Mouse (Mus musculus): ENCODE measurements around the gene Eif4e3.

Eif4e3 gene

DNA sequence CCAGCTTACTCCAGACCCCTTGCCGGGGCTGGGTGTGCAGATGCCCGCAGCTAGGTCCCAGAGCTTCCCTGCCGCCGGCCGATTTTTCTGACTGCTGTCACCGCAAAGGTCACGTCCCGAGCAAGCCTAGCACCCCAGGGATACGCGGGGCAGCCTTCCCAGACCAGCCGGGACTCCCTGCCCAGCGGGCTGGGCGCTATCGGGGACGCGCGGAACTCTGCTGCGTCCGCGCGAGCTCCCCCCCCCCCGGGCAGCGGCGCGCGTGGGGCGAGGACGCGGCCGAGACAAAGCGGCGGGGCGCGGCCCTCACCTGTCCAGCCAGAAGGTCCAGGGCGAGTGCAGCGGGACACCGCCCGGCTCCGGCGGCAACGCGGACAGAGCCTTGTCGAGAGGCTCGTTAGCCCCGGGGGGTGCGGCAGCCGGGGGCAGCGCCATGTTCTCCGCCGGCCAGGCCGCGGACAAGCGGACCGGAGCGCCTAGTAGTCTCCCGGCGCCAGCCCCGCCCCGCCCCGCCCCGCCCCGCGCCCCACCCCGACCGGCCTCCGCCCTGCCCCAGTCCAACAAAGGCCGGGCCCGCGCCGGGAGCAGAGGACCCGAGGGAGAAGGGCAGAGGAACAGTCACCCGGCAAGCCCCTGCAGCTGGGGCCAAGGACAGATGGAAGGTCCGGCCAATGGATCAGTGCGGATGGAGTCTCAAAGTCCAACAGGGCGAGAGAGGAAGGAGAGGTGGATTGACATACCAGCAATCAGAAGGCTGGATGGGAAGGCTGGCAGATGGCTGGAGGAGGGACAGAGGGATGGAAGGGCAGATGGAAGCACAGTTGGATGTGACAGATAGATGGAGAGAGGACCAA, at the start of gene Eif4e3, which contains the start of gene Gm20696:
TSS of gene Eif4e3 (minus strand) at position 454 of the 854 bp plus-strand sequence.
TSS of gene Gm20696 (minus strand) at position 480 of the 854 bp plus-strand sequence.
- DNase-seq (ENCODE audit: low read depth): no peak

DNA sequence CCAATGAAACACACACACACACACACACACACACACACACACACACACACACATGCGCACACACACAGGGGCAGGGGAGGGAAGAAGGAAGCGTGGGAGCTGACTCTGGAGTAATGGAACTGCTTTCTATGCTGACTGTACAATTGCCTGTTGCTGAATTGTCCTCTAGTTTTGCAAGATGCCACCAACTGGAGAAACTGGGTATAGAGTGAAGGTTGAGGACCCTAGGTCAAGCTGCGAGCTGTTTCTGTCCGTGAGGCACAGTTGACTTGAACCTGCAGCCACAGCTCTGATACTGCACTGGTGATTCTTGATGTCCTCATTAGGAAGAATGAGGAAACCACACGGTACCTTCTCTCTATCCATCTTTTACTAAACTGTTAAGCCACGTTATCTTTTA, 49.3 kb upstream of the Eif4e3 start:
- DNase-seq (ENCODE audit: low read depth): no peak

DNA sequence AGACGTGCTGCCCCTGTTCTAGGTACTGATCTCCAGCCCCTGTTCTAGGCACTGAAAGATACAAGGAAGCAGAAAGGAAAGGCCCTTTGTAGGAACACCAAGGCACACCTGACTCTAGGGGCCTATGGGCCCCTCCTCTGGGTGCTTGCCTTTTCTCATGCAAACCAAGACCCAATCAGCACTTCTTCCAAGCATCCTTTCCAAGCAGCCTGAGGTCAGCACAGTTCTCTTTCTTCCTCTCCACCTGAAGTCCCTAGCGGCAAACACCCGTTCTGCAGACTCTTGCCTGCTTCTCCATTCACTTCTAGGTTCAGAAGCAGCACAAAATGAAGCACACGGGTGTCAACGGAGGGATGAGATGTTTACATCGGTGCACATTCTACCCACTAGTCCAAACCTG, 48.6 kb upstream of the Eif4e3 start:
- no peak for DNase-seq (ENCODE audit: low read depth)

DNA sequence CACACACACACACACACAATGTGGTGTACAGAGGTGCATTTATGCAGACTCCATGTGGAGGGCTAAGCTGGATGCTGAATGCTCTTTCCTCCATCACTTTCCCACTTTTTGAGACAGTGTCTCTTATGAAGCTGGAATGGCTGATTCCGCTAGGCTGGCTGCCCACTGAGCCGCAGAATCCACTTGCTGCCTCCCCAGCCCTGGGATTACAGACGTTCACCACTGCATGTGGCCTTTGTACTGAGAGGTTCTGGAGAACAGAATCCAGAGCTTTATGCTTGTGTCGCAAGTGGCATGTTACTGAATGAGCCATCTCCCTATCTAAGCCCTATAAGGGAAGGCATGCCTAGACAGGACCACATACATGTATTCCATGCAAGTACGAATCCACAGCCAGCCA, 46.7 kb upstream of the Eif4e3 start:
- DNase-seq (ENCODE audit: low read depth): no peak

DNA sequence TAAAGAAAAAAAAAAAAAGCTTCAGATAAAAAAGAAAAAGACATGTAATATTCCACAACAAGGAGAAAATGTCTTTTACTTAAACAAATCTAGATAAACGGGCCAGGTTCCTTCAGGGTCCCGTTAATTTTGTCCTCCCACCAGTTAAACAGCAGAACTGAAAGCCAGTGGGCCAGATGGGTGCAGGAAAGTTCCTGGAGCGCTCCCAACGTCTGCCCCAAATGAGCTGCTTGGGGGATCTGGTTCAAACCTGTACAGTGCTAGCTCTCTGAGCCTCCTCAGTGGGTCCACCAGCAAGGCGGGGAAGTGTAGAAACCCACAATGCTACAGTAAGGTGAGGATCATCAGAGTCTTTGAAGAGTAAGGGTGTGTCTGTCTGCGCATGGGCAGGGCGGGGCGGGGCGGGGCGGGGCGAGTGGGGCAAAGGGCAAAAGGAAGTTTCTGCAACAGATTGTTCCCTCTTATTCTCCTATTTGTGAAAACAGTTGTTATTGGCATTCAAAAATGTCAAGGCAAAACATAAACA, 45.1 kb upstream of the Eif4e3 start:
- no peak for DNase-seq (ENCODE audit: low read depth)

DNA sequence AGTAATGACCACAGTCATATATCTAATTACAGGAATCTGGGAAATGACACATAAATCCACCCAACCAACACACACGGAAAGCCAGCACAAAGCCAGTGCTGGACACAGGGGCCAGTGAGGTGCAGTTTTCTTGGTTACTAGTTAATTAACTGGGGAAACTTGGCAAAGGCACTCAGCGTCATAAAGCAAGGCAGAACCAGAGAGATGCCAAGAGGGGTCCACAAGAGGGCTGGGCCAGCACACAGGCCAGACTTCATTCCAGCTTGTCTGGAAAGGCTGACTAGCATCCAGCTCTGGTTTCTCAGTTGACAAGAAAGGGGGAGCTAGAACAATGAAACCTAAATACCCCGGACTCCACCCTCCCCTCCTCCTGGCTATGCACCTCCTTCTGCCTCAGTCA, 33.9 kb upstream of the Eif4e3 start:
- no peak for DNase-seq (ENCODE audit: low read depth)

DNA sequence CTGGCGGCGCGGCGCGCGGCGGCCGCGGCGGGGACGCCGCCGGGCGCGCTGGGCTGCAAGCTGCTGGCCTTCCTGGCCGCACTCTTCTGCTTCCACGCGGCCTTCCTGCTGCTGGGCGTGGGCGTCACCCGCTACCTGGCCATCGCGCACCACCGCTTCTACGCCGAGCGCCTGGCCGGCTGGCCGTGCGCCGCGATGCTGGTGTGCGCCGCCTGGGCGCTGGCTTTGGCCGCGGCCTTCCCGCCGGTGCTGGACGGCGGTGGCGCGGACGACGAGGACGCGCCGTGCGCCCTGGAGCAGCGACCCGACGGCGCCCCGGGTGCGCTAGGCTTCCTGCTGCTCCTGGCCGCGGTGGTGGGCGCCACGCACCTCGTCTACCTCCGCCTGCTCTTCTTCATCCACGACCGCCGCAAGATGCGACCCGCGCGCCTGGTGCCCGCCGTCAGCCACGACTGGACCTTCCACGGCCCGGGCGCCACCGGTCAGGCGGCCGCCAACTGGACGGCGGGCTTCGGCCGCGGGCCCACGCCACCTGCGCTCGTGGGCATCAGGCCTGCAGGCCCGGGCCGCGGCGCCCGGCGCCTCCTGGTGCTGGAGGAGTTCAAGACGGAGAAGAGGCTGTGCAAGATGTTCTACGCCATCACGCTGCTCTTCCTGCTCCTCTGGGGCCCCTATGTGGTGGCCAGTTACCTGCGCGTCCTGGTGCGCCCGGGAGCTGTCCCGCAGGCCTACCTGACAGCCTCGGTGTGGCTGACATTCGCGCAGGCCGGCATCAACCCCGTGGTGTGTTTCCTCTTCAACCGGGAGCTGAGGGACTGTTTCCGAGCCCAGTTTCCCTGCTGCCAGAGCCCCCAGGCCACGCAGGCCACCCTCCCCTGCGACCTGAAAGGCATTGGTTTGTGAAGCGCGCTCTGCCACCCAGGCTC, 26.6 kb upstream of the Eif4e3 start:
- no peak for DNase-seq (ENCODE audit: low read depth)

DNA sequence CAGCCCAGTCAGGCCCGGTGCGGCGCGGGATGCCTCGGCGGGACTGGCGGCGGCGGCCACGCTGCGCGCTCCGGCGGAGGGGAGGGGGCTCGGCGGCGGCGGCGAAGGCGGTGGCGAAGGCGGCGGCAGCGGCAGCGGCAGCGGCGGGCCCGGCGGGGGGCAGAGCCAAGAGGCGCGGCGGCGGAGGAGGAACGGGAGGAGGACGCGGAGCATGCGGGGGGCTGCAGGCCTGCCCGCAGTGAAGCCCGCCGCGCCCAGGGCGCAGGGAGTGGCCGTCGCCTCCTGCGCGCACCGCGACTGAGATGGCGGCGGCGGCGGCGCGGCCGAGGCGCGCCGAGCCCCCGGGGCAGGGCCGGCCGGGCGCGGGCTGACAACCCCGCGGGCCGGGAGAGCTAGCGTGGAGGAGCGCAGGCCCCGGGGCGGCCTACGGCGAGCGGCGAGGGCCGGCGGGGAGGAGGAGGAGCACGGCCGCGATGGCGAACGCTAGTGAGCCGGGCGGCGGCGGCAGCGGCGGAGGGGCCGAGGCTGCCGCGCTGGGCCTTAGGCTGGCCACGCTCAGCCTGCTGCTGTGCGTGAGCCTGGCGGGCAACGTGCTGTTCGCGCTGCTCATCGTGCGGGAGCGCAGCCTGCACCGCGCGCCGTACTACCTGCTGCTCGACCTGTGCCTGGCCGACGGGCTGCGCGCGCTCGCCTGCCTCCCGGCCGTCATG, 25.8 kb upstream of the Eif4e3 start, which contains the start of gene Gpr27:
TSS of gene Gpr27 (plus strand) at position 474 of the 710 bp plus-strand sequence.
- no peak for DNase-seq (ENCODE audit: low read depth)

DNA sequence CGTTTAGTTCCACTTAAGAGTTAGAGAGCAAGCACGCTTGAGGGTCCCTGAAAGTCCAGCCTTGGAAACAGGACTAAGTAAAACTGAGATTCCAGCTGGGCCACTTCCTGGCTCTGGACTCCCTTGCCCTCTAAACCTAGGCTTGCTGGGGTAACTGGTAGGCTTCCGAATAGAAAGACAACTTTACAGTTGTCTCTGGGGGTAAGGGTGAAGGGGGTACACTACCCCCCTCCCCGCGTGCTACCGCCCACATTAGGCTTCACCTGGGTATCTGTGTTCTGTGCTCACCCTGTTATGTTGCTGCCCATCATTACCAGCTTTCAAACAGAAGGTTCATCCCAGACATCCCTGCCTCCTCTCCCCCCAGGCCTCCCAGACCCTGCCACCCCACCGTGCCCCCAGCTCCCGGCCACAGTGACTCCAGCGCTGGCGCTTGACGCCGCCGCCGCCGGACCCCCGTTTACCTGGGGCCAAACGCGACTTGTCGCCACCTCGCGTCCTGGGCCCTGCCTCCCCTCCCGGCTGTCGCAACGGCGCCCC, 25.2 kb upstream of the Eif4e3 start:
- no peak for DNase-seq (ENCODE audit: low read depth)

DNA sequence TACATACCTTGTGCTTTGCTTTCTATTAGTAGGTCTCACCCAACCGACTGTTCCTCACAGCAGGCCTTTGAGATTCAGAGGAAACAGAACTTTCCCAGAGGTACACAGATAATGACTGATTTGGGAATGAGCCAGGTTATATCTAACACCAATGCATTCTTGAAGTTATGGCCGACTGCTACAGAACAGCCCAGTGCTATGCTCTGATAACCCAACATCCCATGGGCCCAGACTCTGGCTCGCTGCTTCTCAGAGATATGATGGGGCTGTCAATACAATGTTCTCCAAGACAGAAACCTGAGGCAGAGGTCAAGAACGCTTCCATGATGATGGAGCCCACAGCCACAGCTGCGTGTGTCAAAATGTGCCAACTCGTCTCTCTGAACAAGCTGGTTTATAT, 21.9 kb upstream of the Eif4e3 start:
- no peak for DNase-seq (ENCODE audit: low read depth)

DNA sequence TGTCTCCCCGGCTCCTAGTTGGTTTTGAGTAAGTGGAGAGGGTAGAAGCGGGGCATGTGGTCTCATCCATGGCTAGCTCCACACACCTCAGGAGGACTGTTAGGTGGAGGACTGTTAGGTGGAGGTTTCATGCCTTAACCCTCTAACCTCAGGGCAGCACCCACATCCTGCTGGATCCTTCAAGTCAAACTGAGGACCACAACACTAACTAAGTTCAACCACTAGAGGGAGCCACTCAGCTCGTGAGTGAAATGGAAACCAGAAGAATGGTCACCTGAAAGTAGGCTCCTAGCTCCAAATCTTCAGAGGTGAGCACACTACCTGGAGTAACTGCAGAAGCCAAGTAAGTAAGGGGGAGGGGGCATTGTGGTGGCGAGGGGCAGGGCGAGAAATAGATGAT, 18.3 kb upstream of the Eif4e3 start:
- DNase-seq (ENCODE audit: low read depth): no peak

DNA sequence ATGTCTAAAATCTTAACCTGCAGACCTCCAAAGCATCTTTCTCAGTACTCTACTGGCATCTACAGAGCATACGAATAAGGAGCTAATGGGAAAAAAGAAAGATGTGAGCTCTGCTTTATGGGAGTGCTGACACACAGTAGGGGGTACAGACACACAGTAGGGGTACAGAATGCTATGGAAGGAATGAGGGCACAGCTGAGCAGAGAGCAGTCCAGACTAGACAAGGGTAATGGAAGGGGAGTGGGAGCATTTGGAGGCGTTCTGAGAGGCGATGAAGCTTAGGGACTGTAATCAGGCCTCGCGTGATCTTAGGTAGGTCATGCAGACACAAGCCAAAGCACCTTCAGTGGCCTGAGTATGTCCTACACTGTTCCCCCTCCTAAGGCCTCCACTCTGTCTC, 17.4 kb upstream of the Eif4e3 start:
- DNase-seq (ENCODE audit: low read depth): no peak

DNA sequence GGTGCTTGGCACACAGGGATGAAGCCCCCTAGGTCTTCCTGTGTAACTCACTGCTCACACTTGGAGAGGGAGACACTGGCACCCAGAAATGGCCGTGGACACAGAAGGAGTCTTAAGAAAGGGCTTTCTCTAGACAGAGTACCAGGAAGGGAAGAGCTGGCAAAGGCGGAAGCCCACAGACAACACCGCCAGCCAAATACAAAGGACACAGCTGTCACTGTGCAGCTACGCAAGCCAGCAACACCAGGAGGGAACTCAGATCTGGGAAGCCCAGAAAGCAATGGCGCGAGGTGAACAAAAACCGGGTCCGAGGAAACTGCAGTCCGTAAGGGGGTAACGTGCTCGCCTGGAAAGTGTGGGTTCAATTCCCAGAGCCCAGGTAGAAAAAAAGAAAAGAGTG, 11.5 kb upstream of the Eif4e3 start:
- DNase-seq (ENCODE audit: low read depth): no peak

DNA sequence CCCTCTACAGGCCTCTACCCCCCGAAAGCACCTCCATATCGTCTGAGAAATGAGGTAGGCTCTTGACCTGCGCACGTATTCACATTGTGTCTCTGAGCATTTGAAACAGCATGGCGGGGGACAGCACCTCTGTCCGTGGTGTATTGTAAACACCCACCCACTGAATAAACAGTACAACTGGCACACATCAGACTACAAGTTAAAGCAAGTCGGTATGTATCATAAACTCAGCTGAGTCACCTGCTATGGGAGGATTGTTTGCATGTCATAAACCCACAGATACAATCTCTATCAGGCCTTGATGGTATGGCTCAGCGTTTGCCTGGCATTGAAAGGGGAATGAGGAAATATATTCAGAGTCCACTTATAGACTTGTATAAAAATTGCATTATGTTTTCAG, 10.8 kb upstream of the Eif4e3 start:
- DNase-seq (ENCODE audit: low read depth): no peak

DNA sequence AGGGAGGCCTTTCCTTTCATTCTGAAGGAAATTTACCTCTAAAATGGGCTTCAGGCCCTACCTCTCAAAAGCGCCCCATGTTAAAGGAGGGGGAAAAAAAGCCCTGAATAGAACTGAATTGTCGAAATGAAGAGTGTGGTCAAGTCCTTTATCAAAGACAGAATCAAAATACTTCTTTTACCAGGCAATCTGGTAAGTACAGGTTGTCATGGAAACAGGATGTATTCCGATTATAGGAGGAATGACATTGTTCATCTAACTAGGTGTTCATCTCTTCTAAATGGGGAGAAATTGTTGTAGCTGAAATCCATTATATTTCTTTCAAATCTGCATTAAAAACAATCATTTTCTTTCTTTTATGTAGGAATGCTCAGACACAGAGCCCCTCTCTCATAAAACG, 7.9 kb upstream of the Eif4e3 start:
- DNase-seq (ENCODE audit: low read depth): no peak

DNA sequence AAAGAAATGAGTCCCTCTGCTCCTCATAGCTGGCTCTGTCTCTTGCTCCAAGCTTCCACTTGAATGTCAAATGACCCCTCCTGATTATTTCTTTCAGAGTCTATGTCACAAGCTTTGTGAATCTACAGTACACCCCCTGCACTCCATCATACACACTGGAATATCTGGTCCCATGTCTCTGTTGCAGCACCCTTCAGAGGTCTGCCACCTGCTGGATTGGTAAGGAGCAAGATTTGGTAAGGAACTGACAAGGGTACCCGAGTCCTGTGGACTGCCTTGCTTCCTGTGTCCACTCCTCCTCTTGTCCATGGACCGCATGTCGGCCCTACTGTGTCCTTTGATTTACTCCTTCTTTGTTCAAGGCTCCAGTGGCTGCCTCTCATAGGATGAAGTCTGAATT, 5.2 kb upstream of the Eif4e3 start:
- no peak for DNase-seq (ENCODE audit: low read depth)

DNA sequence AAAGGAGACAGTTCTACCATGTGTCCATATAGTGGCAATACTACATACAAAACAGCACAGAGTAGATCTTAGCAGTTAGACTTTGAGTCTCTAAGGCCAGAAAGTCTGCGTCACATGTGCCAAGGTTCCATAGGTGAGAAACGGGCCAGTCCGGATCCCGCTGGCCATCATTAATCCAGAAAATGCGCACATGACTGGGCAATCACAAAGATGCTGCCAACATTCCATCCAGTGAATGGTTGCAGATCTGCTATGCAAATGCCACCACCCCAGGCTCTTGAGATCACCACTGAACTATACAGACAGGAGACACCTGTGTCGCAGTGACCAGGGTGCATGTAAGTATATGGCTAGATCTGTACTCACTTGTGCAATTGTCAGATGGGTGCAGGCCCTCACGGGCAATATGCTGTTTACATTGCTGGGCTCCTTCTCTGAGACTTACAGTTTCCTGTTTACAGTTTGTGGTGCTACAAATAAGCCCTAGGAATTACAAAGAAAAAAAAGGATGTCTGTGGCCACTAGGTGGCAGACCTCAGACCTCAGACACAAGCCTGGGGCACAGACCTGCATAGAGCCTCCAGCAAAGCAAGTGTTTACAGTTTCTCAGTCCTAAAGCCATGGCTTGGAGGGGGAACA, 4.0 kb upstream of the Eif4e3 start:
- peak; percentile 34 for DNase-seq (ENCODE audit: low read depth)

DNA sequence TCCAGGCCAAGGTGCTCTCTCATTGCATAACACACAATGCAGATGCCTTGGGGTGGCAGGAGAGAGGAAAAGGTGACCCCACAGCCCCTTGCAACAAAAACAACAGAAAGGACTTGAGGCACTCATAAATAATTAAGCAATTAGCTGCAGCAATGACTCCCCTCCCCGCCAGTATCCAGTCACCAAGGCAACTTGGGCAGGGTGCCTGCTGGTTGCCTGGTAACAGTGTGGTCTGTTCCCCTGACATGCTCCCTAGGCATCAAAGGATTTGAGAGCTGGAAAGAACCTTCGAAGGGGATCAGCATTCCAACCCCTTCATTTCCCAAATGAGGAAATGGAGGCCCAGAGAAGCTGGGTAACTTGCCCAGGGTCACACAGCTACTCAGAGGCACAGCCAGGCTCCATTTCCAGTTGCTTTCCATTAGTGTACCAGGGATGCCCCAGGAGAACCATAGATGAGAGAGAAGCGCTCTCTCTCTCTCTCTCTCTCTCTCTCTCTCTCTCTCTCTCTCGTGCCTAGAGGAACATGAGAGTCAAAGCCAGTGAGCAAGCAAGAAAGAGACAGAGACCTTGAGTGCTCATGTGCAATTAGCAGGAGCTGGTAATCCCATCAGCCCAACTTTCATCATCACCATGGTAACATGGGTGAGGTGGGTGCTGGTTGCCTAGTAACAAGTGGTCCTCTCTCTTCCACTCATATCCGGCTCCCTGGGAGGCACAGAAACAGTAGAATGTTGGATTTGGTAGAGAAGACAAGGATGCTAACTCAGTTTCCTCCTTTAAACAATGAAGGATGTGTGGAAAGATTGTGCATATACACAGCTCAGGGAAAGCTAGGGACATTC, 3.1 kb upstream of the Eif4e3 start:
- DNase-seq (ENCODE audit: low read depth): no peak

DNA sequence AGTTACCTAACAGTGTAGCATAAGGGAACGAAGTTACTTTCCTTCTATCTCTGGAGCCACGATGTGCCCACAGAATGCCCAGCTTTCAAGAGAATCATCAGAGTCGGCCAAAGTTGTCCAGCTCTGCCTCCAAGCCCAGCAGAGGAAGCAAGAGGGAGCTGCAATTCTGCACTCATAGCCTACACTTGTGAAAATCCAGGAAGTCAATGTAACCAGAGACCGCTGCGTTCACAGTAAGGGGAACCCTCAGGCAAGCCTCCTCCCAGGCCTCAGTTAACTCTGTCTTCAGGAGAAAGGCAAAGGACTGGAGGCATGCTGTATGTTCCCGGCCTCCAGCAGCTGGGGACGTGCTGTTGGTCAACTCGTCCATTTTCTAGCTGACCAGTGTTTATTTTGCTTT, 719 bp upstream of the Eif4e3 start:
- DNase-seq (ENCODE audit: low read depth): no peak

Data from fibroblast of lung, adult 2 months (primary cell).